Mouse (Mus musculus): Measurements from ENCODE around the gene Gm7903. TPM values are rescaled to one million over a fixed set of nuclear protein-coding genes. Genes with fewer than 3 reads are reported as not detected.

Gm7903 gene
- total RNA-seq (2023), result not detected

GRCm38 (mm10) chrX:135433535-135433934, at the start of gene Gm7903:
Gene Gm7903, plus strand, starts transcription at chrX:135433835.

Other genes with a start within 250 kb of the Gm7903 start
- not detected for gene Tceal6, start 223.1 kb upstream of the Gm7903 start, total RNA-seq (2023)
- not detected for gene Pramel3, start 131.5 kb upstream of the Gm7903 start, total RNA-seq (2023)
- not detected for gene Gm5128, start 60.6 kb upstream of the Gm7903 start, total RNA-seq (2023)
- gene AV320801, start 60.8 kb downstream of the Gm7903 start, total RNA-seq (2023), result not detected
- not detected for gene Nxf7, start 164.9 kb downstream of the Gm7903 start, total RNA-seq (2023)
- gene Prame, start 193.9 kb downstream of the Gm7903 start, total RNA-seq (2023), result not detected